Mouse (Mus musculus): ENCODE measurements around the gene Hist1h3g.

- TF ChIP-seq CTCF (IDR thresholded peaks at IDR 0.05; ENCODE audit: control insufficient read depth, insufficient read depth, insufficient read length) (no peak), MAX (IDR thresholded peaks at IDR 0.05) (no peak), USF1 (IDR thresholded peaks at IDR 0.05; ENCODE audit: low read depth) (no peak), MYOD1 (IDR thresholded peaks at IDR 0.05; ENCODE audit: control insufficient read depth, insufficient read length, low read depth) (no peak)
Observed at GRCm38 (mm10) chr13:23584331-23584730, 49.1 kb downstream of the Hist1h3g start.

All from C2C12 (cell line).